Mouse (Mus musculus) hindbrain, embryonic 13.5 days (tissue): ENCODE results near the gene Noc2l. TPM values are rescaled to one million over a fixed set of nuclear protein-coding genes. Genes with fewer than 3 reads are reported as not detected.
A peak's percentile ranks its signal among the peaks of the same experiment; 100 is the strongest.

Experiments used
- ATAC-seq: fragments of 200-750 bp; cut with Nextera tagmentation; 2 replicates; pipeline ENCODE4 v1.8.0; 2017; ENCODE audit warnings: moderate TSS enrichment; ENCODE audit not compliant: low FRiP score
- H3K27ac ChIP-seq: fragments of 300-500 bp; sonication (generic); 2 replicates; pipeline ENCODE4 v1.5.1; 2015; ENCODE audit warnings: inconsistent platforms, mild to moderate bottlenecking, moderate library complexity
- H3K27me3 ChIP-seq: fragments of 300-500 bp; sonication (generic); 2 replicates; pipeline ENCODE4 v1.6.1; 2015; ENCODE audit warnings: mild to moderate bottlenecking, inconsistent platforms
- H3K36me3 ChIP-seq: fragments of 300-500 bp; sonication (generic); 2 replicates; pipeline ENCODE4 v1.6.1; 2015; ENCODE audit warnings: mild to moderate bottlenecking, inconsistent platforms
- H3K4me1 ChIP-seq: fragments of 300-500 bp; sonication (generic); replicated peaks from 2 replicates; pipeline ENCODE4 v1.6.1; 2015; ENCODE audit warnings: inconsistent platforms
- H3K4me2 ChIP-seq: fragments of 300-500 bp; sonication (generic); 2 replicates; pipeline ENCODE4 v1.6.1; 2015; ENCODE audit warnings: inconsistent platforms, mild to moderate bottlenecking, moderate library complexity
- H3K4me3 ChIP-seq: fragments of 300-500 bp; sonication (generic); 2 replicates; pipeline ENCODE4 v1.5.1; 2015; ENCODE audit warnings: mild to moderate bottlenecking, inconsistent platforms
- H3K9ac ChIP-seq: fragments of 300-500 bp; sonication (generic); 2 replicates; pipeline ENCODE4 v1.6.1; 2015; ENCODE audit warnings: mild to moderate bottlenecking, inconsistent platforms
- H3K9me3 ChIP-seq: fragments of 300-500 bp; sonication (generic); 2 replicates; pipeline ENCODE4 v1.6.1; 2016; ENCODE audit warnings: inconsistent platforms
- WGBS: fragments of 180-500 bp; shearing (Covaris S2); methylation state at CpG from one replicate; pipeline ENCODE4 v1.1.7; 2015; 5-methylcytosine and 5-hydroxymethylcytosine counted together
- polyA plus RNA-seq: library from polyadenylated mRNA; unstranded; fragments of >200 nt; fragmentation: Nextera tagmentation; extraction: Ambion mirVana; gene quantifications from 2 replicates; pipeline ENCODE4 v1.2.1, GENCODE M21; 2015

Gene Noc2l
- polyA plus RNA-seq = 49.0 and 53.7 TPM in 2 replicates

DNA sequence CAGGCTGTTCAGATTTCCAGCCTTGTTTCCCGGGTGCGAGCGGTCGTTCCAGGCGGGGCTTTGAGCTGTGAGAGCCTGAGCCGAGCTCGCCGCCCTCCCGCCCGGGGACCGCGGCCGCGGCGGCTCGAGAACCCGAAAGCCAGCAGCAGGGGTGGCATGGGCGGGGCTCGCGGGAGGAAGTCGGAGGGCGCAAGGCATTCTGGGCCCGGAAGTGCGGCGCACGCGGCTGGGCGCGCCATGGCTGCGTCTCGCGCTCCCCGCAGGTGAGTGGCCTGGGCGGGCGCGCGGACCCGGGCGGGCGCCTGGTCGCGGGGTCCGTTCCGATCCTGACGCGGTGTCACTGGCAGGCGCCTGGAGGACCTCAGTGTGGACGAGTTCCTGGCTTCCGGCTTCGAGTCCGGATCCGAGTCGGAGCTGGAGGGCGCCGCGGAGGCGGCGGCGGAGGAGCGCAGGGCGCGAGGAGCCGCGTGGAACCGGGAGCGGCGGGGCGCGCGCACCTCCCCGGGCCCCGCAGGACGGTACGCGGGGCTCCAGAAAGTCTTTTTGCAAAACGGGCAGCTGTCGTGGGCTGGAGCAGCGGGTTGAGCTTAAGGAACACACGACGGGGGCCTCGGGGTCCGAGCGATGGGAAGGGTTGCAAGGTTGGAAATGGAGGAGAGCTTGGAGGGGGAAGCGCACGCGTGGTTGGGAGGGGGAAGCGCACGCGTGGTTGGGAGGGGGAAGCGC, at the start of gene Noc2l:
Gene Noc2l, plus strand, starts transcription at position 203 of the 726 bp plus-strand sequence.
- Histone ChIP-seq H3K9ac (peak within 1 kb of the TSS; percentile 84), H3K27ac (peak within 1 kb of the TSS; percentile 93), H3K4me1 (peaks cover 23% of the 10 kb centered on the region), H3K9me3 (no peaks in the 10 kb centered on the region), H3K27me3 (no peaks in the 10 kb centered on the region), H3K36me3 (peaks cover 58% of the 10 kb centered on the region), H3K4me2 (peak within 1 kb of the TSS; percentile 92), H3K4me3 (peak within 1 kb of the TSS; percentile 85)
- peak; percentile 86 for ATAC-seq
- under 1% methylated on average over 88 of the region's 90 CpGs for WGBS

DNA sequence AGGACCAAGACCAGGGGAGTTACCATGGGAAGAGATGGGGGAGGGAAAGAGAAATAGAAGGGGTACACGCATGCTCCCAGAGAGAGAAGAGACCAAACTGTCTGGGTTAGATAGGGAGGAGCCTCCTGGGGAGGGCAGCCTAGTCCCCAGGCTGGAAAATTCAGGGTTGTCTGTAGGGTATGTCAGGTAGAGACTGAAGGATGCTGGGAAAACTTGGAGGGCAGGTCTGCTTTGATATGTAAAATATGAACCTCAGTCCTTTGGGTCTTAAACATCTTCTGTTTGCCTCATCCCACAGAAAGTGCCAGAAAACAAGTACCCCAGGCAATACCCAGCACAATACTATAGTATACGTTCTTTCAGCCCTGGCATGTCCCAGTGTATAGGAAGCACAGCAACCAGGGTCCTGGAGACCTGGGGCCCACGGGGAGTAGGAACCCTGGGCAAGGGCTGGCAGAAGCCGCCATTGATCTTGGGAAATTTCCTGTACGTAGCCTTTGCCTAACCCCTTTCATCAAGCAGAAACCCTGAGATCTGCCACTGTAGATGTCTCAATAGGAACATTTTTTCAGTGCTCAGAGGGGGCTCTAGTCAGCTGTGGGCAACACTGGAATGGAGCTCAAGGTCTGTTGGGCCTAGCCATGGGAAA, 47.5 kb upstream of the Noc2l start:
- Histone ChIP-seq H3K27ac (peak overlapping the region; percentile 89), H3K27me3 (no peaks in the 10 kb centered on the region), H3K36me3 (peaks cover 24% of the 10 kb centered on the region), H3K4me1 (peaks cover 100% of the 10 kb centered on the region), H3K4me2 (peak overlapping the region; percentile 39), H3K9ac (peak overlapping the region; percentile 60), H3K9me3 (no peaks in the 10 kb centered on the region), H3K4me3 (no peak overlapping the region)
- ATAC-seq = 0 out of 2 replicates have a peak, but pooled peaks have one; percentile 0
- WGBS = 24% methylated on average over 5 of the region's 5 CpGs

DNA sequence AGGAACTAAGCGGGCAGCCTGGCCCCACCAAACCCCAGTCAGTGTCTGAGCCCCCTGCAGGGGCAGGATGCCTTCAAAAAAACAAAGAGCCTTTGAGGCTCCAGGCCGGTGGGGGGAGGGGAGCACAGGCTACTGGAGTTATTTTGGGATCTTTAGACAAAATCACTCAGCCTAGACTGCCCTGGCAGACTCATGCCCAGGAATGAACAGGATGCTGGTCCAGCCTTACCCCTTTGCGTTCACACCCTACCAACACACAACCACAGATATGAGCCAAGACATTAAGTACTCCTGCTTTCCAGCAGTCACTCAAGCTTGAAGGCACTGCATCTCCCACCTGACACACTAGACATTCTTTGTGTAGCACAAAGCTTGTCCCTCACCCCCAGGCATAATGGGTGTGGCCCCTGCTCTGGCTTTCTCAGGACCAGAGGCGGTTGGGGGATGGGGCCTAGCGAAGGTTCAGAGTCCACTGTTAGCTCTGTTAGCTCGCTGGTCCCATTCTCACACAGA, 46.9 kb upstream of the Noc2l start:
- Histone ChIP-seq H3K27ac (peak overlapping the region; percentile 89), H3K9ac (peak overlapping the region; percentile 60), H3K4me3 (no peak overlapping the region), H3K4me2 (peak overlapping the region; percentile 39), H3K4me1 (peaks cover 100% of the 10 kb centered on the region), H3K9me3 (no peaks in the 10 kb centered on the region), H3K36me3 (peaks cover 23% of the 10 kb centered on the region), H3K27me3 (no peaks in the 10 kb centered on the region)
- ATAC-seq = peak; percentile 52
- 8% methylated on average over 6 of the region's 6 CpGs for WGBS

DNA sequence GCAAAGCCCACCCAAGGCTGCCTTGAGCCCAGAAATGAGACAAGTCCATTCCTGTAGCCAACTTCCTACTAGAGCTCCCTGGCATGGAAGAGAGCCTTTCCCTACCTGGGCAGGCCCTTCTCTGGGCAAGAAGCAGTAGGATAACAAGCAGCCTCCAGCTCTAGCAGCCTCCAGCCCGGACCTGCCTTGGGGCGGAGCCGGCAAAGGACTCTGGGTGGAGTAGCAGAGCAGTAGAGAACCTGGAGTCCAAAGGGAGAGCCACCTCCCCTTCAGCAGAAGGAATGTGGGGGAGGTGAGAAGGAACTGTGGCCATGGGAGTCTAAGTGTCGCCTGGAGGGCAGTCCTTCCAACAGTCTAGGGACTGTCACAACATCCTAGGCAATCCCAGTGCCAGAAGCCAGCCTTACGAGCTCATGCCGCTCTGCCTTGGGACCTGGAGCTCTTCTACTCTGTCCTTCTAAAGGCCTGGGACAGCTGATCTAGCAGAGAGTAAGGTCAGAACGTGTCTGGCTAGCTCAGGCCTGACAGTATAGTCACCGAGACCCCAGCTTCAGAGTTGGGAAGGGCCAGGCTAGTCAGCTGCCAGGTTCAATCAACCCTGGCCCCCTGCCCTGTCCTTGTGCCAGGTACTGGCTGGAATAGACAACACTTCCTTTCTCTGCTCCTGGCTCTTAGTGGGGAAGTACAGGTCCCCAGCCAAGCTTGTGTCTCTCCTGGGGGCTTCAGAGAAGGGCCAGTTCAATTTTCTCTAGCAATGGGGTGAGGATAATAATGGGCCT, 43.2 kb upstream of the Noc2l start:
- Histone ChIP-seq H3K27me3 (no peaks in the 10 kb centered on the region), H3K4me3 (no peak overlapping the region), H3K9ac (peak overlapping the region; percentile 55), H3K4me2 (peak overlapping the region; percentile 17; the same call in 1 of the 2 replicates), H3K27ac (peak overlapping the region; percentile 8), H3K36me3 (peaks cover 26% of the 10 kb centered on the region), H3K4me1 (peaks cover 90% of the 10 kb centered on the region), H3K9me3 (no peaks in the 10 kb centered on the region)
- ATAC-seq = no peak
- 50% methylated on average over 8 of the region's 8 CpGs for WGBS

DNA sequence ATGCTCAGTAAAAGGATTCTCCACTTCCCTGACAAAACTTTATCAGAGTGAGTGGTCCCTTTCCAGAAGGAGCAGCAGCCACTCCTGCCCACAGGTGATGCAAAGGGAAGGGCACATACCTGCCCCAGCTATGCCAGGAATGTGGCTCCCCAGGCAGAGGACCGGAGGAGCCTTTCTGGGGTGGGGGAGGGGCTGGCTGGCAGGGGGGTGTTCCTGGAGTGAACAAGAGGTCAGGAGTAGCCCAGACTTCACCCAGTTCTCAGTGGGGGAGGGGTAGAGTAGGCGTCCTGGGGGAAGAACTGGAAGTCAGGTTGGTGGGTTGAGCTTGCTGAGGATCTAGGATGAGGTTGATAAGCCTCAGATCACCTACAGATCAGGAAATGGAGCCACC, 42.6 kb upstream of the Noc2l start:
- no peaks in the 10 kb centered on the region for H3K27me3 ChIP-seq
- H3K4me3 ChIP-seq = no peak overlapping the region
- 21% methylated on average over 2 of the region's 2 CpGs for WGBS
- peaks cover 26% of the 10 kb centered on the region for H3K36me3 ChIP-seq
- ATAC-seq = no peak
- H3K9me3 ChIP-seq = no peaks in the 10 kb centered on the region
- peaks cover 84% of the 10 kb centered on the region for H3K4me1 ChIP-seq
- H3K27ac ChIP-seq = peak overlapping the region; percentile 8
- peak overlapping the region; percentile 92; the same call in 1 of the 2 replicates for H3K4me2 ChIP-seq
- H3K9ac ChIP-seq = peak overlapping the region; percentile 86; the same call in 1 of the 2 replicates

DNA sequence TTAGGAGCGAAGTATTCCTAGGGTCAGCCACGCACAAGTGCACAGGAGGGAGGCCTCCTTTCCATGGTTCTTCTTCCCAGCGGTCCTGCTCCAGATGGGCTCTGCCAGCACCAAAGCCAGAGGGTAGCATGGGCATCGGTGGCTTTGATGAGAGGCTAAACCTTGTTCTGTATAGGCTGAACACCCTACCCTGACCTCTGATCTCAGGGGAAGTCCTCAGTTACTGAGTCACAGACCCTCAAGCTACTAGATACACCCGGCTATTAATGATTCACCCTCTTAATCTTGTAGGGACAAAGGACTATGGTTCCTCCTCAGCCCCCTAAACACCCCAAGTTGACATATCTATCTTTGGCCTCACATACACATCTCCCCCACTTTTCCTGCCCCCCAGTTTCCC, 41.9 kb upstream of the Noc2l start:
- WGBS = 59% methylated on average over 5 of the region's 5 CpGs
- no peak overlapping the region for H3K27ac ChIP-seq
- H3K27me3 ChIP-seq = no peaks in the 10 kb centered on the region
- peaks cover 26% of the 10 kb centered on the region for H3K36me3 ChIP-seq
- H3K4me2 ChIP-seq = peak overlapping the region; percentile 92
- H3K4me1 ChIP-seq = peaks cover 77% of the 10 kb centered on the region
- H3K4me3 ChIP-seq = peak overlapping the region; percentile 66; the same call in 1 of the 2 replicates
- ATAC-seq = no peak
- no peaks in the 10 kb centered on the region for H3K9me3 ChIP-seq
- peak overlapping the region; percentile 86 for H3K9ac ChIP-seq

DNA sequence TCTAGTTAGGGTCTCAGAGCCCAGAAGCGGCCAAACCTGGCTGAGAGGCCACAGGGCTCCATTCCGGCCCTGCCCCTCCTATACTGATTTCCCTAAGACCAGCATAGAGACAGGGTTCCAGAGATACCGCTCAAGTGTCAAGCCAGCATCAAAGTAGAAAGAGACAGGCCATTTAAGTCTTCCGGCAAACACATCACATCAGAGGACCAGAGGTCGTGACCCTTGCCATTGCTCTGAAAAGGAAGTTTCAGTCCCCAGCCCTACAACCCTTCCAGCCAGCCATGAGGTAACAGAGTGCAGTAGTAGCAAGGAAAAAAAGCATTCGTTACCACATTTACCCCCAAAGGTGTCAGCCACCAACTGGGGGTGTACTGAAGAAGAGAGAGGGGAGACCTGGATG, 41.5 kb upstream of the Noc2l start:
- no peaks in the 10 kb centered on the region for H3K27me3 ChIP-seq
- H3K36me3 ChIP-seq = peaks cover 26% of the 10 kb centered on the region
- peak overlapping the region; percentile 92 for H3K4me2 ChIP-seq
- peak overlapping the region; percentile 86 for H3K9ac ChIP-seq
- H3K4me1 ChIP-seq = peaks cover 73% of the 10 kb centered on the region
- H3K4me3 ChIP-seq = peak overlapping the region; percentile 66; the same call in 1 of the 2 replicates
- 21% methylated on average over 6 of the region's 6 CpGs for WGBS
- H3K9me3 ChIP-seq = no peaks in the 10 kb centered on the region
- ATAC-seq = no peak
- H3K27ac ChIP-seq = no peak overlapping the region

DNA sequence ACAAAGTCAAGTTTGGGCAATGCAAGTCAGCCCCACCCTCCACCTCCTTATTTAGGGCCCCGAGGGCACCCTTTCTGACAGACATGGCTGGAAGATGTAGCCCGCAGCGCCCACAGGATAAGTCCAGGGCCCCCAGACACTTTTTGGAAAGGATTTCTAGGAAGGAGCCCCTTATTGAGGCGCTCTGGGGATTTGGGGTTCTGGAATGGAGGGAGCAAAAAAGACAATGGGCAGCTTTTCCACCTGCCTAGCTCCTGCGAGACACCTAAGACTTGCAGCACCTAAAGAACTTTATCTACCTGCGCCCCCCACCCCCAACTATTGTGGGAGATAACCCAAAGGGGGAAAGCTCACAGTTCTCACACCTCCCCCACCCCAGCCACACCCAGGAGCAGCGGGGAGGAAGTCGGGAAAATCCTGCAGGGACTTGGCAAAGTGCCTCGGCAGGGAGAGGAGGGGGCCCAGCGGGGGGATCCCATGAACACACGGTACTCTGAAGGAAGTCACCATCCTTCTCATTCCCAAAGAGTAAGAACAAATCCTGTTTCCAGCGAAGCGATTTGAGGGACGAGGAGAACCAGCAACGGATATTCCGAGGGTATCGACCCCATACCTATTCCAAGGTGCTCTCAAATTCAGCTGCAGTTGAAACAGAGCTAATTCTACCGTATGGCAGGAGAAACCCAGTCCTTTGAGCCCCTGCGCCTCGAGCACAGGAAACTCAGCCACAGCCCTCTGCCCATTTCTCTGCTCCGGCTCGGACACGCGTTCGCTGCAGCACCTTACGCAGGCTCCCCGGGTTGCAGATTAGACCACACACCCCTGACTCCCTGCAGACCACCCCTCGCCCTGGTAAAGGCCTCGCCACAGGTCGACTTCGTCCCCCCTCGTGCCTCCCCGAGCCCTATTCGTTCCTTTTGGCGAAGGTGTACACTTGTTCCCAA, 39.6 kb upstream of the Noc2l start:
- Histone ChIP-seq H3K27ac (peak overlapping the region; percentile 81), H3K9ac (peak overlapping the region; percentile 86), H3K4me2 (peak overlapping the region; percentile 92), H3K27me3 (no peaks in the 10 kb centered on the region), H3K36me3 (peaks cover 18% of the 10 kb centered on the region), H3K4me1 (peaks cover 54% of the 10 kb centered on the region), H3K9me3 (no peaks in the 10 kb centered on the region), H3K4me3 (peak overlapping the region; percentile 66)
- peak; percentile 18; the same call in 1 of the 2 replicates for ATAC-seq
- 3% methylated on average over 35 of the region's 35 CpGs for WGBS

DNA sequence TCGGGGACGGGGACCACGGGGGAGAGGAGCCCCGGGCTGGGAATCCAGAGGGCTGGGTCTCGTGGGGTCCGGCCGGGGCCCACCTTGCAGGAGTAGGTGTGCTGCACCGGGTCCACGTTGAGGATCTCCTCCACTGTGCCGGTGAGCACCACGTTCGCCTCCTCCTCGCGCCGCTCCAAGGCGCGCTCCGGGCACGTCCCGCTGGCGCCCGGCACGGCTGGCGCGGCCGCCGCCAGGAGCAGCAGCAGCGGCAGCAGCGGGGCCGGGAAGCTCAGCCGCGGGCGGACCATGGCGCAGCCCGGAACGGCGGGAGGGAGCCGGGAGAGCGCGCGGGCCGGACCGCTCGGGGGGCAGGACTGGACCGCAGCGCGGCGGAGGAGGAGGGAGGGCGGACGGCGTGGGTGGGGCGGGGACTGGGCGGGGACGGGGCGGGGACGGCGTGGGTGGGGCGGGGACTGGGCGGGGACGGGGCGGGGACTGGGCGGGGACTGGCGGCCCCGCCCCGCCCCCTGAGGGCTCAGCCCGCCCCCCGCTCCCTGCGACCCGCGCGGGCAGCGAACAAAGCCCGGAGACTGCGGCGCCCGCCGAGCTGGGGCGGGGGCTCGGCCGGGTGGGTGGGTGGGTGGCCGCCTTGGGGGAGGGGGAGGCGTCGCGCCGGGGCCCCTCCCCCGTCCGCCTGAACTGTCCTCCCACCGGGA, 38.5 kb upstream of the Noc2l start, which contains the start of gene Agrn:
Gene Agrn, minus strand, starts transcription at position 358 of the 698 bp plus-strand sequence.
- under 1% methylated on average over 42 of the region's 88 CpGs for WGBS
- Histone ChIP-seq H3K27me3 (no peaks in the 10 kb centered on the region; the same call in 1 of the 2 replicates), H3K4me2 (peak within 1 kb of the TSS; percentile 92), H3K27ac (peak within 1 kb of the TSS; percentile 97), H3K4me3 (peak within 1 kb of the TSS; percentile 66), H3K9me3 (no peaks in the 10 kb centered on the region), H3K9ac (peak within 1 kb of the TSS; percentile 86), H3K4me1 (peaks cover 44% of the 10 kb centered on the region), H3K36me3 (peaks cover 9% of the 10 kb centered on the region)
- peak; percentile 81 for ATAC-seq

DNA sequence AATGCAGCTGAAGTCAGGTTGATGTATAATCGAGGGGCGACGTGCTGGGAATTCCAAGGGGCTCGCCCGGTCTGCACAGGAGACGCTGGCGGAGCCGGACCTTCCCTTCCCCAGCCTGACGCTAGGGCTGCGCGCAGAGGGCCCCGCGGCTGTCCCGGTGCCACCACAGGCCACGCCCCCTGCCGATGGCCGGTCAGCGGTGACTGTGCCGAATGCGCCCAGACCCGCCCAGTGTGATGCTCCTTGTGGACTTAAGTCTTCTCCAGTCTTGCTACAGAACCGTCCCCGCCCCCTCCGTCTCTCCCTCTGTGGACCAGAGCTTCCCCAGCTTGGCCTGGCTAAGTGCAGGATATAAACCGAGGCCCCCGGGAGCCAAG, 38.0 kb upstream of the Noc2l start:
- H3K9ac ChIP-seq = peak overlapping the region; percentile 76
- H3K4me1 ChIP-seq = peaks cover 44% of the 10 kb centered on the region
- H3K4me2 ChIP-seq = peak overlapping the region; percentile 58
- H3K9me3 ChIP-seq = no peaks in the 10 kb centered on the region
- H3K27ac ChIP-seq = peak overlapping the region; percentile 97
- H3K4me3 ChIP-seq = peak overlapping the region; percentile 66
- peak; percentile 92 for ATAC-seq
- peaks cover 5% of the 10 kb centered on the region; the same call in 1 of the 2 replicates for H3K36me3 ChIP-seq
- 0% methylated on average over 23 of the region's 26 CpGs for WGBS
- H3K27me3 ChIP-seq = no peaks in the 10 kb centered on the region; the same call in 1 of the 2 replicates
